Mouse (Mus musculus) kidney, embryonic 15.5 days (tissue): Measurements from ENCODE around the gene Cd79a. TPM values are rescaled to one million over a fixed set of nuclear protein-coding genes. Genes with fewer than 3 reads are reported as not detected.

Experiments
- ATAC-seq: fragments of 200-750 bp; cut with Nextera tagmentation; replicated peaks from 2 replicates; pipeline ENCODE4 v1.8.0; 2017; ENCODE audit warnings: moderate TSS enrichment; ENCODE audit not compliant: low FRiP score
- H3K27ac ChIP-seq: fragments of 300-500 bp; sonication (generic); 2 replicates; pipeline ENCODE4 v1.5.1; 2015; ENCODE audit warnings: mild to moderate bottlenecking, inconsistent platforms
- H3K27me3 ChIP-seq: fragments of 300-500 bp; sonication (generic); 2 replicates; pipeline ENCODE4 v1.6.1; 2015; ENCODE audit warnings: inconsistent platforms
- H3K36me3 ChIP-seq: fragments of 300-500 bp; sonication (generic); 2 replicates; pipeline ENCODE4 v1.6.1; 2015; ENCODE audit warnings: inconsistent platforms
- H3K4me1 ChIP-seq: fragments of 300-500 bp; sonication (generic); 2 replicates; pipeline ENCODE4 v1.6.1; 2015; ENCODE audit warnings: inconsistent platforms
- H3K4me2 ChIP-seq: fragments of 300-500 bp; sonication (generic); 2 replicates; pipeline ENCODE4 v1.6.1; 2015; ENCODE audit warnings: moderate library complexity, mild to moderate bottlenecking, inconsistent platforms
- H3K4me3 ChIP-seq: fragments of 300-500 bp; sonication (generic); replicated peaks from 2 replicates; pipeline ENCODE4 v1.5.1; 2015; ENCODE audit warnings: mild to moderate bottlenecking, inconsistent platforms
- H3K9ac ChIP-seq: fragments of 300-500 bp; sonication (generic); 2 replicates; pipeline ENCODE4 v1.6.1; 2015; ENCODE audit warnings: mild to moderate bottlenecking, inconsistent platforms
- H3K9me3 ChIP-seq: fragments of 300-500 bp; sonication (generic); replicated peaks from 2 replicates; pipeline ENCODE4 v1.6.1; 2016; ENCODE audit warnings: inconsistent platforms
- WGBS: fragments of 180-500 bp; shearing (Covaris S2); methylation state at CpG from one replicate; pipeline ENCODE4 v1.1.7; 2015; ENCODE audit warnings: mixed read lengths; 5-methylcytosine and 5-hydroxymethylcytosine counted together
- polyA plus RNA-seq: library from polyadenylated mRNA; unstranded; fragments of >200 nt; fragmentation: Nextera tagmentation; extraction: Ambion mirVana; gene quantifications from 2 replicates; pipeline ENCODE4 v1.2.1, GENCODE M21; 2015

Gene Cd79a
- polyA plus RNA-seq, result 1.8 TPM in 2 replicates

- H3K27ac ChIP-seq, result no peak within 1 kb of the TSS
- no peak for ATAC-seq
- H3K4me2 ChIP-seq, result no peak within 1 kb of the TSS
- no peak within 1 kb of the TSS for H3K4me3 ChIP-seq
- peaks cover 8% of the 10 kb centered on the region for H3K4me1 ChIP-seq
- H3K27me3 ChIP-seq, result no peaks in the 10 kb centered on the region
- no peaks in the 10 kb centered on the region for H3K9me3 ChIP-seq
- peak within 1 kb of the TSS; percentile 4; the same call in 1 of the 2 replicates for H3K9ac ChIP-seq
- 64% methylated on average over 12 of the region's 12 CpGs for WGBS
- no peaks in the 10 kb centered on the region for H3K36me3 ChIP-seq
Measured at GRCm38 (mm10) chr7:24897224-24897623, at the start of gene Cd79a. Gene Cd79a, plus strand, starts transcription at chr7:24897381.

GRCm38 (mm10) chr7:24850162-24850561 is 47.0 kb upstream of the Cd79a start:
- Histone ChIP-seq H3K4me2 (no peak overlapping the region), H3K36me3 (no peaks in the 10 kb centered on the region), H3K4me1 (peaks cover 26% of the 10 kb centered on the region), H3K4me3 (no peak overlapping the region), H3K9ac (no peak overlapping the region), H3K27me3 (no peaks in the 10 kb centered on the region), H3K27ac (peak overlapping the region; percentile 56; the same call in 1 of the 2 replicates), H3K9me3 (no peaks in the 10 kb centered on the region)
- 20% methylated on average over 5 of the region's 5 CpGs for WGBS
- no peak for ATAC-seq

GRCm38 (mm10) chr7:24850899-24851303 is 46.3 kb upstream of the Cd79a start:
- 36% methylated on average over 6 of the region's 6 CpGs for WGBS

GRCm38 (mm10) chr7:24851596-24852325 is 45.4 kb upstream of the Cd79a start:
- H3K27me3 ChIP-seq, result no peaks in the 10 kb centered on the region
- no peak for ATAC-seq
- H3K4me1 ChIP-seq, result peaks cover 26% of the 10 kb centered on the region
- 69% methylated on average over 5 of the region's 5 CpGs for WGBS
- H3K36me3 ChIP-seq, result no peaks in the 10 kb centered on the region
- H3K4me2 ChIP-seq, result no peak overlapping the region
- no peak overlapping the region for H3K27ac ChIP-seq
- no peak overlapping the region for H3K9ac ChIP-seq
- H3K4me3 ChIP-seq, result no peak overlapping the region
- no peaks in the 10 kb centered on the region for H3K9me3 ChIP-seq

More at GRCm38 (mm10) chr7:24850899-24851303, 46.3 kb upstream of the Cd79a start:
- Histone ChIP-seq H3K36me3 (no peaks in the 10 kb centered on the region), H3K9me3 (no peaks in the 10 kb centered on the region), H3K4me3 (no peak overlapping the region), H3K27ac (0 out of 2 replicates have a peak overlapping the region, but pooled peaks have one; percentile 23), H3K27me3 (no peaks in the 10 kb centered on the region), H3K4me1 (peaks cover 26% of the 10 kb centered on the region), H3K4me2 (no peak overlapping the region), H3K9ac (no peak overlapping the region)
- peak; percentile 40; the same call in 1 of the 2 replicates for ATAC-seq

- Histone ChIP-seq H3K27me3 (no peaks in the 10 kb centered on the region), H3K27ac (0 out of 2 replicates have a peak overlapping the region, but pooled peaks have one; percentile 27), H3K4me1 (peaks cover 26% of the 10 kb centered on the region), H3K9me3 (no peaks in the 10 kb centered on the region), H3K9ac (no peak overlapping the region), H3K36me3 (no peaks in the 10 kb centered on the region), H3K4me3 (no peak overlapping the region), H3K4me2 (no peak overlapping the region)
- WGBS, result 61% methylated on average over 8 of the region's 8 CpGs
- ATAC-seq, result peak; percentile 86
Measured at GRCm38 (mm10) chr7:24852557-24853232, 44.5 kb upstream of the Cd79a start.

- Histone ChIP-seq H3K36me3 (no peaks in the 10 kb centered on the region), H3K9ac (no peak overlapping the region), H3K9me3 (no peaks in the 10 kb centered on the region), H3K27me3 (no peaks in the 10 kb centered on the region), H3K4me1 (peaks cover 26% of the 10 kb centered on the region), H3K4me3 (no peak overlapping the region), H3K27ac (0 out of 2 replicates have a peak overlapping the region, but pooled peaks have one; percentile 27), H3K4me2 (no peak overlapping the region)
- ATAC-seq, result peak; percentile 36; the same call in 1 of the 2 replicates
Measured at GRCm38 (mm10) chr7:24853233-24853563, 44.0 kb upstream of the Cd79a start.

GRCm38 (mm10) chr7:24853695-24854094 is 43.5 kb upstream of the Cd79a start:
- ATAC-seq, result no peak
- H3K27ac ChIP-seq, result no peak overlapping the region

GRCm38 (mm10) chr7:24856460-24857120 is 40.6 kb upstream of the Cd79a start:
- Histone ChIP-seq H3K36me3 (no peaks in the 10 kb centered on the region), H3K4me1 (peaks cover 16% of the 10 kb centered on the region), H3K27me3 (no peaks in the 10 kb centered on the region), H3K4me3 (no peak overlapping the region), H3K27ac (no peak overlapping the region), H3K9ac (no peak overlapping the region), H3K4me2 (no peak overlapping the region), H3K9me3 (no peaks in the 10 kb centered on the region)
- no peak for ATAC-seq
- 60% methylated on average over 6 of the region's 6 CpGs for WGBS

More at GRCm38 (mm10) chr7:24853695-24854094, 43.5 kb upstream of the Cd79a start:
- H3K4me1 ChIP-seq, result peaks cover 26% of the 10 kb centered on the region
- H3K27me3 ChIP-seq, result no peaks in the 10 kb centered on the region
- no peak overlapping the region for H3K9ac ChIP-seq
- no peaks in the 10 kb centered on the region for H3K36me3 ChIP-seq
- 29% methylated on average over 7 of the region's 7 CpGs for WGBS
- H3K9me3 ChIP-seq, result no peaks in the 10 kb centered on the region
- no peak overlapping the region for H3K4me3 ChIP-seq
- H3K4me2 ChIP-seq, result no peak overlapping the region

- no peak overlapping the region for H3K4me3 ChIP-seq
- H3K27me3 ChIP-seq, result no peaks in the 10 kb centered on the region
- no peak overlapping the region for H3K27ac ChIP-seq
- no peak overlapping the region for H3K9ac ChIP-seq
- 70% methylated on average over 5 of the region's 5 CpGs for WGBS
- H3K4me1 ChIP-seq, result no peaks in the 10 kb centered on the region
- no peak overlapping the region for H3K4me2 ChIP-seq
- peak; percentile 52; the same call in 1 of the 2 replicates for ATAC-seq
- no peaks in the 10 kb centered on the region for H3K36me3 ChIP-seq
- no peaks in the 10 kb centered on the region for H3K9me3 ChIP-seq
Measured at GRCm38 (mm10) chr7:24859234-24859633, 37.9 kb upstream of the Cd79a start.

- H3K4me3 ChIP-seq, result no peak within 1 kb of the TSS
- H3K27ac ChIP-seq, result no peak within 1 kb of the TSS
- 84% methylated on average over 7 of the region's 7 CpGs for WGBS
- no peaks in the 10 kb centered on the region for H3K36me3 ChIP-seq
- no peak for ATAC-seq
- H3K27me3 ChIP-seq, result no peaks in the 10 kb centered on the region
- H3K4me1 ChIP-seq, result no peaks in the 10 kb centered on the region
- H3K9me3 ChIP-seq, result no peaks in the 10 kb centered on the region
- no peak within 1 kb of the TSS for H3K9ac ChIP-seq
- H3K4me2 ChIP-seq, result no peak within 1 kb of the TSS
Measured at GRCm38 (mm10) chr7:24861913-24862312, 35.3 kb upstream of the Cd79a start, which contains the start of gene Gm9844. Gene Gm9844, plus strand, starts transcription at chr7:24862213.

GRCm38 (mm10) chr7:24862853-24863252 is 34.3 kb upstream of the Cd79a start:
- H3K4me2 ChIP-seq, result no peak overlapping the region
- H3K4me1 ChIP-seq, result no peaks in the 10 kb centered on the region
- H3K9me3 ChIP-seq, result no peaks in the 10 kb centered on the region
- no peaks in the 10 kb centered on the region for H3K36me3 ChIP-seq
- no peak for ATAC-seq
- H3K27me3 ChIP-seq, result no peaks in the 10 kb centered on the region
- no peak overlapping the region for H3K27ac ChIP-seq
- no peak overlapping the region for H3K4me3 ChIP-seq
- H3K9ac ChIP-seq, result no peak overlapping the region
- 84% methylated on average over 4 of the region's 4 CpGs for WGBS

GRCm38 (mm10) chr7:24864156-24864555 is 33.0 kb upstream of the Cd79a start:
- Histone ChIP-seq H3K36me3 (no peaks in the 10 kb centered on the region), H3K9me3 (no peaks in the 10 kb centered on the region), H3K27ac (no peak overlapping the region), H3K9ac (no peak overlapping the region), H3K4me3 (no peak overlapping the region), H3K4me1 (no peaks in the 10 kb centered on the region), H3K4me2 (no peak overlapping the region), H3K27me3 (no peaks in the 10 kb centered on the region)
- ATAC-seq, result no peak
- 42% methylated on average over 6 of the region's 6 CpGs for WGBS
